In genomic region chr5:102643820-102644219, GRCm38 (mm10) we compare ENCODE assay signal across 28 mouse cellular contexts.
DNase-seq lines count a peak whose midpoint lies in the region; ATAC-seq and TF ChIP-seq lines count a peak whose summit lies in the region.
"Had no signal": no experiment of that assay in that cellular context is flagged by ENCODE, and none has a peak within 500 bp of the region (broad histone marks: within the 10 kb centered on the region; RNA-seq: fewer than 3 reads in every experiment).

No protein-coding gene starts in this region.

- no peak overlapping the region for H3K4me3 ChIP-seq in lung, adult 2 months (replicated peaks; ENCODE audit: extremely low read depth, low read depth, low read length)
- H3K4me3 ChIP-seq: embryonic facial prominence, embryonic 15.5 days; heart, embryonic 13.5 days; hindbrain, embryonic 12.5 days; limb, embryonic 15.5 days; midbrain, embryonic 10.5 days; myocyte; neural tube, embryonic 13.5 days had no signal

- TF ChIP-seq POLR2A in lung, adult 2 months (IDR thresholded peaks at IDR 0.05; ENCODE audit: borderline replicate concordance, extremely low read depth, low read depth, low read length) = no peak

- WGBS in lung, adult 2 months = 59% methylated on average over 4 of the region's 4 CpGs

- DNase-seq in kidney, adult 8-10 months = peak; percentile 29 to 31
- DNase-seq in kidney, postnatal 10 days = no peak
- peak; percentile 11 for DNase-seq in lung, postnatal 36 days
- no peak for DNase-seq in lung, adult 2 months
- DNase-seq in gastrocnemius, adult 18-20 months (ENCODE audit: low spot score) = no peak
- DNase-seq in B cell, adult 2 months = no peak
- DNase-seq: adrenal gland, adult 8-10 months; cerebellum, adult 9-10 months; gastrocnemius, postnatal 14 days; heart, adult 18-20 months; heart, postnatal 14 days; left cerebral cortex, postnatal 4 days; lung, postnatal 4 days; retina, postnatal 1 day; right cerebral cortex, postnatal 25 days; spleen, adult 18-20 months; thymus, postnatal 14 days had no signal

- no peak for TF ChIP-seq CTCF in lung, adult 2 months (IDR thresholded peaks at IDR 0.05; ENCODE audit: insufficient read depth, low read length)

- no peaks in the 10 kb centered on the region; the same call in 1 of the 2 replicates for H3K4me1 ChIP-seq in lung, adult 2 months (ENCODE audit: control insufficient read depth, insufficient read depth, low read length)
- H3K4me1 ChIP-seq: heart, embryonic 13.5 days; hindbrain, embryonic 12.5 days; limb, embryonic 15.5 days; midbrain, embryonic 10.5 days; neural tube, embryonic 13.5 days had no signal

- ATAC-seq in hematopoietic stem cell, adult 5-6 weeks (replicated peaks in 1 of 2; ENCODE audit: insufficient read depth in 1 of 2, low FRiP score in 2 of 2, low TSS enrichment in 1 of 2, low read depth in 1 of 2, poor library complexity in 2 of 2, severe bottlenecking in 2 of 2) = peak; percentile 36 to 46; a peak in 3 of 4 replicates
- ATAC-seq: activated CD4-positive, CD25-positive, alpha-beta regulatory T cell, adult 4 months; forebrain, embryonic 14.5 days; midbrain, embryonic 16.5 days had no signal

Comparison
In these comparisons a context has a peak if more than half of its experiments do, and no peak if none do; other contexts are left out.
1. DNase-seq: peak in kidney, adult 8-10 months (2 of 2) and lung, postnatal 36 days (single experiment); none in kidney, postnatal 10 days (single experiment), lung, adult 2 months (single experiment), gastrocnemius, adult 18-20 months (single experiment) and B cell, adult 2 months (0 of 2).